Mouse (Mus musculus): ENCODE results near the gene Zcchc7. TPM values are rescaled to one million over a fixed set of nuclear protein-coding genes. Genes with fewer than 3 reads are reported as not detected.

Gene Zcchc7
- total and polyA plus RNA-seq, 3 experiments: 17.8 to 18.2 TPM; not detected in 1

GRCm38 (mm10) chr4:44906399-44906798 is 150.7 kb downstream of the Zcchc7 start:
- Histone ChIP-seq H3K4me3 (ENCODE audit: control insufficient read depth in 1 of 2, insufficient read depth in 1 of 2, low read depth in 2 of 2, low read length in 2 of 2) (no peak overlapping the region), H3K36me3 (ENCODE audit: control insufficient read depth in 1 of 2, insufficient read depth in 2 of 2, low read length in 2 of 2) (peaks cover 3 to 5% of the 10 kb centered on the region in 2 experiments), H3K27ac (ENCODE audit: control insufficient read depth, low read depth, low read length) (no peak overlapping the region), H3K79me2 (ENCODE audit: control insufficient read depth, insufficient read depth, low read length, poor library complexity) (no peaks in the 10 kb centered on the region), H3K9ac (ENCODE audit: control insufficient read depth, low read depth, low read length, poor library complexity, severe bottlenecking) (no peak overlapping the region), H3K9me3 (replicated peaks; ENCODE audit: insufficient read depth, low read length) (no peaks in the 10 kb centered on the region), H3K27me3 (ENCODE audit: control insufficient read depth in 1 of 2, insufficient read depth in 2 of 2, low read length in 2 of 2) (no peaks in the 10 kb centered on the region), H3K4me1 (ENCODE audit: control insufficient read depth in 1 of 2, insufficient read depth in 2 of 2, low read length in 2 of 2) (no peaks in the 10 kb centered on the region)
- TF ChIP-seq NELFE (IDR thresholded peaks at IDR 0.05; ENCODE audit: low read depth, low read length) (no peak), USF1 (IDR thresholded peaks at IDR 0.05; ENCODE audit: low read depth, low read length) (no peak), UBTF (IDR thresholded peaks at IDR 0.05; ENCODE audit: borderline replicate concordance, insufficient read depth, low read depth, low read length) (no peak), HCFC1 (IDR thresholded peaks at IDR 0.05; ENCODE audit: low read depth, low read length) (no peak), POLR2A (IDR thresholded peaks at IDR 0.05; ENCODE audit: control insufficient read depth in 1 of 2, insufficient read depth in 1 of 2, low read depth in 1 of 2, low read length in 2 of 2, poor library complexity in 1 of 2) (no peak), MEF2A (IDR thresholded peaks at IDR 0.05; ENCODE audit: extremely low read depth, insufficient replicate concordance, low read depth, low read length, poor library complexity, severe bottlenecking) (no peak), TCF12 (IDR thresholded peaks at IDR 0.05; ENCODE audit: low read depth, low read length) (no peak), RAD21 (IDR thresholded peaks at IDR 0.05; ENCODE audit: low read depth, low read length) (no peak), USF2 (IDR thresholded peaks at IDR 0.05; ENCODE audit: borderline replicate concordance in 1 of 2, insufficient read depth in 1 of 2, low read depth in 1 of 2, low read length in 2 of 2) (no peak), CHD2 (IDR thresholded peaks at IDR 0.05; ENCODE audit: low read length) (no peak), MYC (IDR thresholded peaks at IDR 0.05; ENCODE audit: low read depth, low read length) (no peak), MXI1 (IDR thresholded peaks at IDR 0.05; ENCODE audit: low read depth, low read length) (no peak), TAL1 (IDR thresholded peaks at IDR 0.05; ENCODE audit: low read length) (no peak), JUND (IDR thresholded peaks at IDR 0.05; ENCODE audit: low read depth, low read length) (no peak), ZC3H11A (IDR thresholded peaks at IDR 0.05; ENCODE audit: low read depth, low read length) (no peak)
- DNase-seq (ENCODE audit: low read depth, low spot score): no peak

- no peaks in the 10 kb centered on the region for H3K4me1 ChIP-seq (ENCODE audit: control insufficient read depth in 1 of 2, insufficient read depth in 2 of 2, low read length in 2 of 2)
- no peak overlapping the region for H3K9ac ChIP-seq (ENCODE audit: control insufficient read depth, low read depth, low read length, poor library complexity, severe bottlenecking)
- DNase-seq (ENCODE audit: low read depth, low spot score): no peak
- H3K27me3 ChIP-seq (ENCODE audit: control insufficient read depth in 1 of 2, insufficient read depth in 2 of 2, low read length in 2 of 2): no peaks in the 10 kb centered on the region
- TF ChIP-seq MEF2A (IDR thresholded peaks at IDR 0.05; ENCODE audit: extremely low read depth, insufficient replicate concordance, low read depth, low read length, poor library complexity, severe bottlenecking): no peak
- no peak for TF ChIP-seq RCOR1 (IDR thresholded peaks at IDR 0.05; ENCODE audit: low read depth, low read length)
- TF ChIP-seq ETS1 (IDR thresholded peaks at IDR 0.05; ENCODE audit: low read depth, low read length): no peak
- TF ChIP-seq KAT2A (conservative IDR thresholded peaks at IDR 0.05; ENCODE audit: low read depth, low read length): no peak
- no peak overlapping the region for H3K27ac ChIP-seq (ENCODE audit: control insufficient read depth, low read depth, low read length)
- no peaks in the 10 kb centered on the region for H3K9me3 ChIP-seq (replicated peaks; ENCODE audit: insufficient read depth, low read length)
- no peak overlapping the region for H3K4me3 ChIP-seq (ENCODE audit: control insufficient read depth in 1 of 2, insufficient read depth in 1 of 2, low read depth in 2 of 2, low read length in 2 of 2)
- peaks cover 5% of the 10 kb centered on the region in 2 experiments for H3K36me3 ChIP-seq (ENCODE audit: control insufficient read depth in 1 of 2, insufficient read depth in 2 of 2, low read length in 2 of 2)
- H3K79me2 ChIP-seq (ENCODE audit: control insufficient read depth, insufficient read depth, low read length, poor library complexity): no peaks in the 10 kb centered on the region
Measured at GRCm38 (mm10) chr4:44910065-44910464, 154.4 kb downstream of the Zcchc7 start.

Measured in MEL (cell line).